Mouse (Mus musculus) left cerebral cortex, adult 8-10 months (tissue): ENCODE data around the gene Olfr676. TPM values are rescaled to one million over a fixed set of nuclear protein-coding genes. Genes with fewer than 3 reads are reported as not detected.
"Not testable (repeated sequence)": the region's sequence is repeated elsewhere in the genome, so short reads cannot be mapped to it uniquely, and the experiment has no call there.

ENCODE experiments used
- DNase-seq, 2 experiments: peaks; one replicate each; pipeline ENCODE4 v3.0.0; 2022; ENCODE audit warnings: low spot score in 2 of 2
- total RNA-seq, 4 experiments: library from RNA; stranded (reverse); gene quantifications; 2 replicates each; pipeline ENCODE4 v1.2.4; 2022

The Olfr676 gene
- not detected for total RNA-seq

DNA sequence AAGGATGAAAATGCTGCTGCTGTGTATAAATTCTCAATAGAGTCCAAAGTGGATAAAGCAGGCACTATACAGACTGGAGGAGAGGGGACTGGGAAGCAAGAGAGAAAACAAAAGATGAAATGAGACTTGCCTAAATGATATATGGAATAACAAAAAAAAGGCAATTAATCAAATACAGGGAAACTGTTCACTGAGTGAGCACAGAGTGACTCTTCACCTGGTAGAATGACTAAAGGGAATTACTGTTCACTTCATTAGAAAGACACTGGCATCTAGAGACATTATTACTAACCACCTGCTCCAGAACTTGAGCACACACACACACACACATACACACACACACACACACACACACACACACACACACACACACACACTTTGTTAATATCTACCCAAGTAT is at the start of gene Olfr676:
Olfr676 (plus strand) TSS at position 301 of the 400 bp plus-strand sequence.
- no peak for DNase-seq

DNA sequence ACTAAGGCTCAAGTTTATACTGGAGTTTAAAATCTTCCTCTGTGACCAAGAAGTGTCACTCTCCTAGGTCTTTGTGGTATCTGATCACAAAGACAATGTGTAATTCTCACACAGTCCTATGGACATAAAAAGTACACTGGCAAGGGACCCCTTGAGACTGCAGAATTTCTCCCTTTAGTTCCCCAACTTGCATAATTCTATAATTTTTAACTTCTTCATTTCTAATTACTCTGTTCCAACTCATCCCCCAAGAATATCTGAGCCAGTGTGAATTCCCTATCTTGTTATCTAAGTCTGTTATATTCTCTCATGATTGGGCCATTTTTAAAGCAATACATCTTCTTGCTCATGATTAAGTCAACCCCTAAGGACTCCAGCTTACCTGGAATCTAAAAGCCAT is 30.6 kb upstream of the Olfr676 start, which contains the start of gene Olfr672:
Olfr672 (minus strand) TSS at position 101 of the 400 bp plus-strand sequence.
- DNase-seq = no peak

DNA sequence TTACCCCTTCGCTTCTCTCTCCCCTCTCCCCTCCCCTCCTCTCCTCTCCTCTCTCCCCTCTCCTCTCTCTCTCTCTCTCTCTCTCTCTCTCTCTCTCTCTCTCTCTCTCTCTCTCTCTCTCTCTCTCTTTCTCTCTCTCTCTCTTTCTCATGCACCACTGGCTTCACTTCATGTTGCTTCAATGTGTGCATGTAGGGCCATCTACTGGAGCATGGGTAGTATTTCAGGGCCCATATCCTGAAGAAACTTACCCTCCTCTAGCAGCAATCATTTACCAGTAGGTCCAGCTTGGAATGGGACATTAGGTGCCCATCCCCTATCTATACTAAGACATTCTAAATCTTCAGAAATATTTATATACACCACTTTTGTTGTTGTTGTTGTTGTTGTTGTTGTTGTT is 10.0 kb upstream of the Olfr676 start:
- no peak for DNase-seq

DNA sequence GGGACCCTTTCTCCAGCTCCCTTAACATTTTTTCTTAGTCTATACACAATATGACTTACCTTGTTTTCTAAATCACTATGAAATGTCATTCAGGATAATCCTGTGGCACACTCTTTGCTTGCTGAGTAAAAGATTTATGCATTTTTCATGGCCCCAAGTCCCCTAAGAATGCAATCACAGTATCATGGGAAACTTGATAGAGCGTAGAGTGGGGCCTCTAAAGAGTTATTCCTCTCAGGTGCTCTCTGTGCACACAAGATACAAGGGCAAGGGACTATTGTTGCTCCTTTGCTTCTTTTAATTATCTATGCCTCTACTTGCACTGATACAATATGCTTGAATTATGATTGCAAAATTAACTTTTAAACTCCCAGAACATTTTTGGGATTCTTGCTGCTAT is 4.1 kb upstream of the Olfr676 start, which contains the start of gene Olfr675:
Olfr675 (minus strand) TSS at position 101 of the 400 bp plus-strand sequence.
- no peak for DNase-seq

DNA sequence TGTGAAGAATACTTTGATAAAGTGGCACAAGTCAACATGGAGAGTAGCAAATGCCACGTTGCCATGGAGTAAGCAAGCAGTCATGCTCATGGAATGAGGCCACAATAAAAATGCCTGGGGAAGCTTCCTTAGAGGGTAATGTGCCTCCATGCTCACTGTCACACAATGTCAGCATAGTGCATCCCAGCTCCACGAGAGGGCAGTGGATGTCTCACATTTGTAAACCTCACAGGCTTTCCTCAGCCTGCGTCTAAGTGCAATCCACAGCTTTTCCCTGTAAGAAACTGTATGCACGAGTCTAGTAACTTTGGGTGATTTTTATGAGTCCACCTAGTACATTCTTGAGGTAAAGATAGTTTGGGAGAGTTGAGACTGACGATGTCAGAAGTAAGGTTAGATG is 1.3 kb downstream of the Olfr676 start:
- DNase-seq = not testable (repeated sequence)

- DNase-seq = no peak
Observed at GRCm38 (mm10) chr7:105058951-105059350, 26.5 kb downstream of the Olfr676 start.

GRCm38 (mm10) chr7:105064175-105064574 is 31.7 kb downstream of the Olfr676 start, which contains the start of gene Olfr678:
Olfr678 (plus strand) TSS chr7:105064475.
- DNase-seq = no peak

- DNase-seq = no peak
Observed at GRCm38 (mm10) chr7:105080905-105081304, 48.4 kb downstream of the Olfr676 start, which contains the start of gene Olfr679. Olfr679 (plus strand) TSS chr7:105081205.

Other genes with a start within 250 kb of the Olfr676 start
- not detected for gene Usp17lb, start 190.1 kb upstream of the Olfr676 start, total RNA-seq
- gene Usp17la, start 175.7 kb upstream of the Olfr676 start, total RNA-seq = not detected
- not detected for gene Olfr665, start 154.7 kb upstream of the Olfr676 start, total RNA-seq
- gene Olfr666, start 136.7 kb upstream of the Olfr676 start, total RNA-seq = not detected
- not detected for gene Olfr667, start 111.2 kb upstream of the Olfr676 start, total RNA-seq
- not detected for gene Olfr668, start 104.6 kb upstream of the Olfr676 start, total RNA-seq
- gene Olfr669, start 98.5 kb upstream of the Olfr676 start, total RNA-seq = not detected
- not detected for gene Olfr670, start 70.1 kb upstream of the Olfr676 start, total RNA-seq
- not detected for gene Olfr671, start 53.6 kb upstream of the Olfr676 start, total RNA-seq
- gene Olfr672, start 30.7 kb upstream of the Olfr676 start, total RNA-seq = not detected
- gene Olfr675, start 4.2 kb upstream of the Olfr676 start, total RNA-seq = not detected
- gene Olfr677, start 18.7 kb downstream of the Olfr676 start, total RNA-seq = not detected
- gene Olfr678, start 31.8 kb downstream of the Olfr676 start, total RNA-seq = not detected
- gene Olfr679, start 48.5 kb downstream of the Olfr676 start, total RNA-seq = not detected
- gene Olfr680-ps1, start 60.1 kb downstream of the Olfr676 start, total RNA-seq = not detected
- gene Olfr681, start 84.1 kb downstream of the Olfr676 start, total RNA-seq = not detected
- gene Olfr683, start 114.3 kb downstream of the Olfr676 start, total RNA-seq = not detected
- gene Olfr684, start 131.0 kb downstream of the Olfr676 start, total RNA-seq = not detected
- not detected for gene Olfr685, start 153.3 kb downstream of the Olfr676 start, total RNA-seq
- gene Olfr686, start 174.8 kb downstream of the Olfr676 start, total RNA-seq = not detected